Mouse (Mus musculus): ENCODE data around the gene Mmp9. TPM values are rescaled to one million over a fixed set of nuclear protein-coding genes. Genes with fewer than 3 reads are reported as not detected.

The Mmp9 gene
- polyA plus RNA-seq, 1 experiment from 2014 or later: 2.0 TPM

DNA sequence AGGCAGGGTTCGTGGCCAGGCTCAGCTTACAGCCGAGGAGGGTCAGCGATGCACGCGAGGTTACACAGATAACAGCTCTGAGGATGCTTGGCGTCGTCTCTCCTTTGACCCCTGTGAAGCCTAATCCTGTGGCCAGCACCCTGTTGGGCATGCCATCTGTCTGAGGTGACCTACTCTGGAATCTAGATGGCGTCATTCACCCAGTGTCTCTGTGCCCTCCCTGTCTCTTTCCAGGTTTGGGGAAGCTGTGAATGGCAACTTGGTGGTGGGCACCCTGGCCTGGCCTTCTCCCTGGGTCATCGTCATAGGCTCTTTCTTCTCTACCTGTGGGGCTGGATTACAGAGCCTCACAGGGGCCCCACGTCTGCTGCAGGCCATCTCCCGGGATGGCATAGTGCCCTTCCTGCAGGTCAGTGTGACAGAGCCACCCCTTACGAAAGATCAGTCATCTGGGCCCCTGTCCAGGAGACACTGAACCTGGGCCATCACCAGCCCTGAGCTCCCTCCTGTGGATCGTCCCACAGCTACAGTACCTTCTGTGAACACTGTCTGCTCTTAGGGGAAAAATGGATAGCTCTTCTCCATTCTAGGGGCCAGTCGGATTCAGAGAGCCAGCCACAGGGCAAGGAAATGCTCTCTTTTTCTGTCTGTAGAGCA, 45.9 kb downstream of the Mmp9 start:
- Histone ChIP-seq H3K4me2 (no peak overlapping the region), H3K9me3 (ENCODE audit: control insufficient read depth, low read length) (no peaks in the 10 kb centered on the region), H3K36me3 (ENCODE audit: control insufficient read depth, insufficient read depth, low read length) (no peaks in the 10 kb centered on the region), H3K27me3 (ENCODE audit: control insufficient read depth, insufficient read depth, low read length) (no peaks in the 10 kb centered on the region), H3K4me3 (ENCODE audit: low read depth, low read length) (no peak overlapping the region), H3K4me1 (ENCODE audit: control insufficient read depth, insufficient read depth, low read length) (peaks cover 4% of the 10 kb centered on the region; the same call in 1 of the 2 replicates), H3K9ac (ENCODE audit: low read length) (no peak overlapping the region), H3K27ac (ENCODE audit: low read depth, low read length) (no peak overlapping the region)
- DNase-seq (ENCODE audit: low spot score, missing footprints) (no peak), ATAC-seq (ENCODE audit: low FRiP score) (no peak)
- WGBS: 73% methylated on average over 14 of the region's 14 CpGs

- no peaks in the 10 kb centered on the region for H3K36me3 ChIP-seq (ENCODE audit: control insufficient read depth, insufficient read depth, low read length)
- ATAC-seq (ENCODE audit: low FRiP score): no peak
- no peaks in the 10 kb centered on the region for H3K27me3 ChIP-seq (ENCODE audit: control insufficient read depth, insufficient read depth, low read length)
- peak; percentile 73 for DNase-seq (ENCODE audit: low spot score, missing footprints)
- H3K27ac ChIP-seq (ENCODE audit: low read depth, low read length): no peak overlapping the region
- no peak overlapping the region for H3K4me2 ChIP-seq
- WGBS: 72% methylated on average over 13 of the region's 13 CpGs
- no peak overlapping the region for H3K9ac ChIP-seq (ENCODE audit: low read length)
- H3K4me3 ChIP-seq (ENCODE audit: low read depth, low read length): no peak overlapping the region
- H3K4me1 ChIP-seq (ENCODE audit: control insufficient read depth, insufficient read depth, low read length): peaks cover 4% of the 10 kb centered on the region; the same call in 1 of the 2 replicates
- no peaks in the 10 kb centered on the region for H3K9me3 ChIP-seq (ENCODE audit: control insufficient read depth, low read length)
Observed at GRCm38 (mm10) chr2:164988777-164989176, 48.2 kb downstream of the Mmp9 start.

GRCm38 (mm10) chr2:164991111-164991510, 50.5 kb downstream of the Mmp9 start:
- H3K4me3 ChIP-seq (ENCODE audit: low read depth, low read length): no peak overlapping the region
- H3K9me3 ChIP-seq (ENCODE audit: control insufficient read depth, low read length): no peaks in the 10 kb centered on the region
- H3K27ac ChIP-seq (ENCODE audit: low read depth, low read length): no peak overlapping the region
- H3K9ac ChIP-seq (ENCODE audit: low read length): no peak overlapping the region
- WGBS: 83% methylated on average over 3 of the region's 3 CpGs
- no peaks in the 10 kb centered on the region for H3K4me1 ChIP-seq (ENCODE audit: control insufficient read depth, insufficient read depth, low read length)
- DNase-seq (ENCODE audit: low spot score, missing footprints) (no peak), ATAC-seq (ENCODE audit: low FRiP score) (no peak)
- no peaks in the 10 kb centered on the region for H3K36me3 ChIP-seq (ENCODE audit: control insufficient read depth, insufficient read depth, low read length)
- H3K27me3 ChIP-seq (ENCODE audit: control insufficient read depth, insufficient read depth, low read length): no peaks in the 10 kb centered on the region; the same call in 1 of the 2 replicates
- H3K4me2 ChIP-seq: no peak overlapping the region

DNA sequence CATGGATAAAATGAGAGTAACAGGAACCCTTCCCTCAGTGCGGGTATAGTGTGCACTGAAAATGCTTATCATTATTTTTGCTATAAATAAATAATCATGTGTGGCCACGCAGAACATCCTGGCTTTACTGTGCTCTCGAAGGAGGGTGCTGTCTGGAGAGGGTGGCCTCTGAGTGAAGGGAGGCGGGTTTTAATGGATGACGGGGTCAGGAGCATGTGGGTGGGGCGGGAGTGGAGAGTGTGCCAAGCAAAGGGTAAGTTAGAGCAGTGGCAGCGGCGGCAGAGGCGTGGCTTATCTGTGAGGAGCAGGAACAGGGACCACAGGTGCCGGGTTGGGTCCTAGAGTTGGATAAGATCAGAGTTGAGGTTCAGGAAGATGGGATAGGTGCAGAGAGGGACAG, 51.2 kb downstream of the Mmp9 start:
- Histone ChIP-seq H3K4me1 (ENCODE audit: control insufficient read depth, insufficient read depth, low read length) (no peaks in the 10 kb centered on the region), H3K27me3 (ENCODE audit: control insufficient read depth, insufficient read depth, low read length) (peaks cover 3% of the 10 kb centered on the region), H3K4me2 (no peak overlapping the region), H3K36me3 (ENCODE audit: control insufficient read depth, insufficient read depth, low read length) (no peaks in the 10 kb centered on the region), H3K4me3 (ENCODE audit: low read depth, low read length) (no peak overlapping the region), H3K9ac (ENCODE audit: low read length) (no peak overlapping the region), H3K27ac (ENCODE audit: low read depth, low read length) (no peak overlapping the region), H3K9me3 (ENCODE audit: control insufficient read depth, low read length) (no peaks in the 10 kb centered on the region)
- no peak for ATAC-seq (ENCODE audit: low FRiP score)
- WGBS: 49% methylated on average over 10 of the region's 10 CpGs
- DNase-seq (ENCODE audit: low spot score, missing footprints): no peak

GRCm38 (mm10) chr2:164994156-164994555, 53.6 kb downstream of the Mmp9 start:
- ATAC-seq (ENCODE audit: low FRiP score) (no peak), DNase-seq (ENCODE audit: low spot score, missing footprints) (no peak)
- no peak overlapping the region for H3K27ac ChIP-seq (ENCODE audit: low read depth, low read length)
- H3K4me3 ChIP-seq (ENCODE audit: low read depth, low read length): no peak overlapping the region
- WGBS: 91% methylated on average over 11 of the region's 11 CpGs
- peaks cover 24% of the 10 kb centered on the region for H3K27me3 ChIP-seq (ENCODE audit: control insufficient read depth, insufficient read depth, low read length)
- no peak overlapping the region for H3K4me2 ChIP-seq
- peaks cover 10% of the 10 kb centered on the region for H3K4me1 ChIP-seq (ENCODE audit: control insufficient read depth, insufficient read depth, low read length)
- no peaks in the 10 kb centered on the region for H3K36me3 ChIP-seq (ENCODE audit: control insufficient read depth, insufficient read depth, low read length)
- H3K9ac ChIP-seq (ENCODE audit: low read length): no peak overlapping the region
- no peaks in the 10 kb centered on the region for H3K9me3 ChIP-seq (ENCODE audit: control insufficient read depth, low read length)

- Histone ChIP-seq H3K9ac (ENCODE audit: low read length) (no peak overlapping the region), H3K9me3 (ENCODE audit: control insufficient read depth, low read length) (no peaks in the 10 kb centered on the region), H3K36me3 (ENCODE audit: control insufficient read depth, insufficient read depth, low read length) (no peaks in the 10 kb centered on the region), H3K27me3 (ENCODE audit: control insufficient read depth, insufficient read depth, low read length) (peaks cover 26% of the 10 kb centered on the region), H3K4me2 (no peak overlapping the region), H3K27ac (ENCODE audit: low read depth, low read length) (no peak overlapping the region), H3K4me1 (ENCODE audit: control insufficient read depth, insufficient read depth, low read length) (peaks cover 10% of the 10 kb centered on the region), H3K4me3 (ENCODE audit: low read depth, low read length) (no peak overlapping the region)
- ATAC-seq (ENCODE audit: low FRiP score) (no peak), DNase-seq (ENCODE audit: low spot score, missing footprints) (no peak)
- WGBS: 59% methylated on average over 21 of the region's 21 CpGs
Observed at GRCm38 (mm10) chr2:164994659-164995428, 54.3 kb downstream of the Mmp9 start.

DNA sequence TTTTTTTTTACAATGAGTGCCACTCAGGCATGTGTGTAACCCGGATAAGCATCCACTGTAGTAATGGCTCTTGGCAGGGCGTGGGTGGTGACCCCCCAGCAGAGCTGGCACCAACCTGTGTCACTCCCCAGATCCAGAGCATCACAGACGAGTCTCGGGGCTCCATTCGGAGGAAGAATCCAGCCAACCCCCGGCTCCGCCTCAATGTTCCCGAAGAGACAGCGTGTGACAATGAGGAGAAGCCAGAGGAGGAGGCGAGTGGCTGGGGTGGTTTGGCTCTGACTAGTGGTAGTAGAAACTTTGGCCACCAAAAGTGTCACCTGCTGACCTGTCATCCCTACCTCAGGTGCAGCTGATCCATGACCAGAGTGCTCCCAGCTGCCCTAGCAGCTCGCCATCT, 55.4 kb downstream of the Mmp9 start:
- no peak overlapping the region for H3K4me3 ChIP-seq (ENCODE audit: low read depth, low read length)
- no peak overlapping the region for H3K4me2 ChIP-seq
- peaks cover 10% of the 10 kb centered on the region for H3K4me1 ChIP-seq (ENCODE audit: control insufficient read depth, insufficient read depth, low read length)
- no peaks in the 10 kb centered on the region for H3K9me3 ChIP-seq (ENCODE audit: control insufficient read depth, low read length)
- no peak for ATAC-seq (ENCODE audit: low FRiP score)
- no peak overlapping the region for H3K27ac ChIP-seq (ENCODE audit: low read depth, low read length)
- peaks cover 26% of the 10 kb centered on the region for H3K27me3 ChIP-seq (ENCODE audit: control insufficient read depth, insufficient read depth, low read length)
- 52% methylated on average over 11 of the region's 11 CpGs for WGBS
- no peak overlapping the region for H3K9ac ChIP-seq (ENCODE audit: low read length)
- no peak for DNase-seq (ENCODE audit: low spot score, missing footprints)
- peaks cover under 1% of the 10 kb centered on the region; the same call in 1 of the 2 replicates for H3K36me3 ChIP-seq (ENCODE audit: control insufficient read depth, insufficient read depth, low read length)

DNA sequence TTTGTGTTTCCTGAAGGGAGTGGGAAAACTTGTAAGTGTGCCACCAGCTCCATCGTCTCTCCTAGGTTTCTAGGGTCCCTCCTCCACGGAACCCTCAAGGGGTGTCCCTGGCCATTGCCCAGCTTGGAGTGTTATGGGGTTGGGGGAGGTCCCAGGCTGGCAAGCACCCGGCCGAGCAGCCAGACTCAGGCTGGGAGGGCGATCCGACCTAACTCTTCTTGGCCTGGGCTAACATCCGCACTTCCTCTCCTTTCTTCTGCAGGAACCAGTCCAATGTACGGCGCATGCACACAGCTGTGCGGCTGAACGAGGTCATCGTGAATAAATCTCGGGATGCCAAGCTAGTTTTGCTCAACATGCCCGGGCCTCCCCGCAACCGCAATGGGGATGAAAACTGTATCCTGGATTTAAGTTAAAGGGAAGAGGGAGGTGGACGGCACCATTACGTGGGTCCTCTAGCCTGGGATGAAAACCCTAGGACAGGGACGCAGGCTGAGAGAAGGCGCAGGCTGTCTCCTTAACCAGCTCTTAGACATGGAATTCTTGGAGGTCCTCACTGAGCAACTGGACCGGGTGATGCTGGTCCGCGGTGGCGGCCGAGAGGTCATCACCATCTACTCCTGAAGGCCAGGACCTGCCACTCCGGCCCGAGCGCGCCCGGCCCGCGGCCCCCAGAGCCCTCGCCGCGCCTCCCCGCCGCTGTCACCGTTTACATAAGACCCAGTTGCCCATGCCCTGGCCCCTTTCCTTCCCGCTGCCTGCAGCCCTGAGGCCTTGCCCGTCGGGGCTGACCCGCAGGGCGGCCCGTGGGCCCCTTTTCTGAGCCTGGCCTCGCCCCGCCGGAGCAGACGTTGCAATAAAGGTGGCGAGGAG, 56.5 kb downstream of the Mmp9 start:
- WGBS: 9% methylated on average over 49 of the region's 49 CpGs
- Histone ChIP-seq H3K4me2 (peak overlapping the region; percentile 42), H3K9ac (ENCODE audit: low read length) (peak overlapping the region; percentile 45), H3K4me1 (ENCODE audit: control insufficient read depth, insufficient read depth, low read length) (peaks cover 10% of the 10 kb centered on the region), H3K27ac (ENCODE audit: low read depth, low read length) (no peak overlapping the region), H3K4me3 (ENCODE audit: low read depth, low read length) (peak overlapping the region; percentile 20), H3K36me3 (ENCODE audit: control insufficient read depth, insufficient read depth, low read length) (peaks cover 10% of the 10 kb centered on the region; the same call in 1 of the 2 replicates), H3K9me3 (ENCODE audit: control insufficient read depth, low read length) (no peaks in the 10 kb centered on the region), H3K27me3 (ENCODE audit: control insufficient read depth, insufficient read depth, low read length) (peaks cover 26% of the 10 kb centered on the region)
- DNase-seq (ENCODE audit: low spot score, missing footprints): peak; percentile 87
- no peak for ATAC-seq (ENCODE audit: low FRiP score)
